Mouse (Mus musculus) C2C12 (cell line): Measurements from ENCODE around the gene Kcnj4. TPM values are rescaled to one million over a fixed set of nuclear protein-coding genes. Genes with fewer than 3 reads are reported as not detected.

Experiments
- H3K27me3 ChIP-seq: one replicate; pipeline ENCODE4 v1.6.1; 2011; ENCODE audit not compliant: control insufficient read depth, insufficient read depth, insufficient read length
- H3K36me3 ChIP-seq: one replicate; pipeline ENCODE4 v1.6.1; 2011; ENCODE audit not compliant: control insufficient read depth, insufficient read depth
- H3K4me3 ChIP-seq: one replicate; pipeline ENCODE4 v1.5.1; 2011; ENCODE audit warnings: mild to moderate bottlenecking, control low read depth; ENCODE audit not compliant: poor library complexity, insufficient read depth, severe bottlenecking
- H3K79me2 ChIP-seq: one replicate; pipeline ENCODE4 v1.6.1; 2011; ENCODE audit not compliant: control insufficient read depth, insufficient read depth
- H3K79me3 ChIP-seq: one replicate; pipeline ENCODE4 v1.6.1; 2011; ENCODE audit warnings: low read depth, control low read depth
- H3ac ChIP-seq: one replicate; pipeline ENCODE3; 2011; ENCODE audit warnings: low read depth; ENCODE audit not compliant: control insufficient read depth, insufficient read length
- CEBPB ChIP-seq: IDR thresholded peaks from one replicate; pipeline ENCODE4 v1.6.1; 2011; ENCODE audit warnings: low read depth, mild to moderate bottlenecking, control low read depth, moderate library complexity
- CTCF ChIP-seq: IDR thresholded peaks from one replicate; pipeline ENCODE4 v1.5.1; 2011; ENCODE audit not compliant: control insufficient read depth, insufficient read depth, insufficient read length
- FOSL1 ChIP-seq: IDR thresholded peaks from one replicate; pipeline ENCODE4 v1.8.0; 2011; ENCODE audit warnings: mild to moderate bottlenecking, low read length; ENCODE audit not compliant: poor library complexity, insufficient read depth, severe bottlenecking
- MAX ChIP-seq: IDR thresholded peaks from one replicate; pipeline ENCODE4 v1.6.1; 2011; ENCODE audit warnings: mild to moderate bottlenecking, control low read depth
- MYOD1 ChIP-seq: IDR thresholded peaks from one replicate; pipeline ENCODE4 v1.6.1; 2011; ENCODE audit warnings: low read depth; ENCODE audit not compliant: control insufficient read depth, insufficient read length
- MYOG ChIP-seq: IDR thresholded peaks from one replicate; pipeline ENCODE4 v1.6.1; 2011; ENCODE audit not compliant: control insufficient read depth, insufficient read length; ENCODE audit errors: extremely low read depth
- USF1 ChIP-seq: IDR thresholded peaks from one replicate; pipeline ENCODE4 v1.6.1; 2011; ENCODE audit warnings: low read depth, mild to moderate bottlenecking, control low read depth, moderate library complexity
- polyA plus RNA-seq: library from polyadenylated mRNA; unstranded; fragments of >200 nt; fragmentation: generic; extraction: Trizol; gene quantifications from one replicate; pipeline ENCODE4 v1.2.1, GENCODE M21; 2012; ENCODE audit warnings: missing spikeins

Kcnj4 gene
- polyA plus RNA-seq, 1 experiment = 0.14 TPM

GRCm38 (mm10) chr15:79527192-79527591 is 22.2 kb upstream of the Kcnj4 start:
- Histone ChIP-seq H3K27me3 (no peaks in the 10 kb centered on the region), H3K36me3 (peaks cover 94% of the 10 kb centered on the region), H3ac (no peak overlapping the region), H3K79me3 (peaks cover 2% of the 10 kb centered on the region), H3K79me2 (peaks cover 9% of the 10 kb centered on the region), H3K4me3 (no peak overlapping the region)
- TF ChIP-seq MAX (no peak), CTCF (no peak), USF1 (no peak), FOSL1 (no peak), CEBPB (no peak), MYOG (no peak), MYOD1 (no peak)

GRCm38 (mm10) chr15:79525979-79526768 is 21.1 kb upstream of the Kcnj4 start:
- Histone ChIP-seq H3K79me2 (no peaks in the 10 kb centered on the region), H3K79me3 (no peaks in the 10 kb centered on the region), H3ac (no peak overlapping the region), H3K36me3 (peaks cover 84% of the 10 kb centered on the region), H3K4me3 (no peak overlapping the region), H3K27me3 (no peaks in the 10 kb centered on the region)
- no peak for TF ChIP-seq USF1

GRCm38 (mm10) chr15:79525564-79525963 is 20.5 kb upstream of the Kcnj4 start:
- Histone ChIP-seq H3K79me3 (no peaks in the 10 kb centered on the region), H3K36me3 (peaks cover 77% of the 10 kb centered on the region)
- TF ChIP-seq MYOD1 (no peak), CEBPB (no peak), MAX (no peak), CTCF (no peak), USF1 (no peak), FOSL1 (no peak), MYOG (no peak)

GRCm38 (mm10) chr15:79519400-79520220 is 14.6 kb upstream of the Kcnj4 start:
- no peaks in the 10 kb centered on the region for H3K79me3 ChIP-seq
- no peak overlapping the region for H3ac ChIP-seq
- H3K79me2 ChIP-seq = peaks cover 31% of the 10 kb centered on the region
- H3K36me3 ChIP-seq = peaks cover 19% of the 10 kb centered on the region
- no peaks in the 10 kb centered on the region for H3K27me3 ChIP-seq
- TF ChIP-seq MAX (no peak), USF1 (no peak), FOSL1 (no peak), CTCF (no peak), MYOG (no peak), MYOD1 (no peak), CEBPB (no peak)
- no peak overlapping the region for H3K4me3 ChIP-seq

More at GRCm38 (mm10) chr15:79525564-79525963, 20.5 kb upstream of the Kcnj4 start:
- H3K27me3 ChIP-seq = no peaks in the 10 kb centered on the region
- no peaks in the 10 kb centered on the region for H3K79me2 ChIP-seq
- H3ac ChIP-seq = no peak overlapping the region
- no peak overlapping the region for H3K4me3 ChIP-seq

GRCm38 (mm10) chr15:79518571-79518970 is 13.5 kb upstream of the Kcnj4 start:
- peaks cover 12% of the 10 kb centered on the region for H3K36me3 ChIP-seq
- peaks cover 31% of the 10 kb centered on the region for H3K79me2 ChIP-seq
- no peak overlapping the region for H3K4me3 ChIP-seq
- no peaks in the 10 kb centered on the region for H3K79me3 ChIP-seq
- no peaks in the 10 kb centered on the region for H3K27me3 ChIP-seq
- TF ChIP-seq CTCF (no peak), MYOD1 (no peak), CEBPB (no peak), MYOG (no peak), USF1 (no peak), FOSL1 (no peak), MAX (no peak)
- H3ac ChIP-seq = no peak overlapping the region
